Mouse (Mus musculus): ENCODE data around the gene Dstyk.
A peak's percentile ranks its signal among the peaks of the same experiment; 100 is the strongest.

The Dstyk gene

GRCm38 (mm10) chr1:132388813-132389803, 28.2 kb upstream of the Dstyk start:
- DNase-seq (ENCODE audit: low read depth, low spot score): no peak

GRCm38 (mm10) chr1:132389886-132390585, 27.3 kb upstream of the Dstyk start:
- peak; percentile 91 for DNase-seq (ENCODE audit: low read depth, low spot score)

- no peak for DNase-seq (ENCODE audit: low read depth, low spot score)
Measured at GRCm38 (mm10) chr1:132390691-132391579, 26.4 kb upstream of the Dstyk start, which contains the start of gene Tmcc2. Gene Tmcc2 (minus strand): TSS chr1:132391281.

- DNase-seq (ENCODE audit: low read depth, low spot score): peak; percentile 59
Measured at GRCm38 (mm10) chr1:132391580-132392022, 25.8 kb upstream of the Dstyk start.

GRCm38 (mm10) chr1:132392872-132393271, 24.5 kb upstream of the Dstyk start:
- no peak for DNase-seq (ENCODE audit: low read depth, low spot score)

- DNase-seq (ENCODE audit: low read depth, low spot score): no peak
Measured at GRCm38 (mm10) chr1:132396705-132397104, 20.6 kb upstream of the Dstyk start.

- no peak for DNase-seq (ENCODE audit: low read depth, low spot score)
Measured at GRCm38 (mm10) chr1:132400538-132400937, 16.8 kb upstream of the Dstyk start.

GRCm38 (mm10) chr1:132401843-132402242, 15.5 kb upstream of the Dstyk start:
- no peak for DNase-seq (ENCODE audit: low read depth, low spot score)

- DNase-seq (ENCODE audit: low read depth, low spot score): no peak
Measured at GRCm38 (mm10) chr1:132410657-132411056, 6.7 kb upstream of the Dstyk start.

GRCm38 (mm10) chr1:132416244-132416942, 962 bp upstream of the Dstyk start:
- DNase-seq (ENCODE audit: low read depth, low spot score): no peak

- no peak for DNase-seq (ENCODE audit: low read depth, low spot score)
Measured at GRCm38 (mm10) chr1:132416943-132417290, 438 bp upstream of the Dstyk start.

- DNase-seq (ENCODE audit: low read depth, low spot score): no peak
Measured at GRCm38 (mm10) chr1:132420206-132420605, 2.9 kb downstream of the Dstyk start.

- DNase-seq (ENCODE audit: low read depth, low spot score): no peak
Measured at GRCm38 (mm10) chr1:132420662-132421061, 3.3 kb downstream of the Dstyk start.

- DNase-seq (ENCODE audit: low read depth, low spot score): no peak
Measured at GRCm38 (mm10) chr1:132422912-132423696, 5.7 kb downstream of the Dstyk start.

GRCm38 (mm10) chr1:132425600-132425999, 8.2 kb downstream of the Dstyk start:
- DNase-seq (ENCODE audit: low read depth, low spot score): no peak

- no peak for DNase-seq (ENCODE audit: low read depth, low spot score)
Measured at GRCm38 (mm10) chr1:132430818-132431217, 13.5 kb downstream of the Dstyk start.

GRCm38 (mm10) chr1:132431716-132432115, 14.4 kb downstream of the Dstyk start:
- peak; percentile 55 for DNase-seq (ENCODE audit: low read depth, low spot score)

GRCm38 (mm10) chr1:132433349-132433748, 16.0 kb downstream of the Dstyk start:
- peak; percentile 32 for DNase-seq (ENCODE audit: low read depth, low spot score)

- no peak for DNase-seq (ENCODE audit: low read depth, low spot score)
Measured at GRCm38 (mm10) chr1:132434032-132434431, 16.7 kb downstream of the Dstyk start.

Measured in skeletal muscle tissue, adult 2 months (tissue).